Mouse (Mus musculus) lung, postnatal 10 days (tissue): ENCODE measurements around the gene Lhfpl5.
"Not testable (repeated sequence)": the region's sequence is repeated elsewhere in the genome, so short reads cannot be mapped to it uniquely, and the experiment has no call there.

Experiments
- DNase-seq: peaks from one replicate; pipeline ENCODE4 v3.0.0; 2021

Gene Lhfpl5

DNA sequence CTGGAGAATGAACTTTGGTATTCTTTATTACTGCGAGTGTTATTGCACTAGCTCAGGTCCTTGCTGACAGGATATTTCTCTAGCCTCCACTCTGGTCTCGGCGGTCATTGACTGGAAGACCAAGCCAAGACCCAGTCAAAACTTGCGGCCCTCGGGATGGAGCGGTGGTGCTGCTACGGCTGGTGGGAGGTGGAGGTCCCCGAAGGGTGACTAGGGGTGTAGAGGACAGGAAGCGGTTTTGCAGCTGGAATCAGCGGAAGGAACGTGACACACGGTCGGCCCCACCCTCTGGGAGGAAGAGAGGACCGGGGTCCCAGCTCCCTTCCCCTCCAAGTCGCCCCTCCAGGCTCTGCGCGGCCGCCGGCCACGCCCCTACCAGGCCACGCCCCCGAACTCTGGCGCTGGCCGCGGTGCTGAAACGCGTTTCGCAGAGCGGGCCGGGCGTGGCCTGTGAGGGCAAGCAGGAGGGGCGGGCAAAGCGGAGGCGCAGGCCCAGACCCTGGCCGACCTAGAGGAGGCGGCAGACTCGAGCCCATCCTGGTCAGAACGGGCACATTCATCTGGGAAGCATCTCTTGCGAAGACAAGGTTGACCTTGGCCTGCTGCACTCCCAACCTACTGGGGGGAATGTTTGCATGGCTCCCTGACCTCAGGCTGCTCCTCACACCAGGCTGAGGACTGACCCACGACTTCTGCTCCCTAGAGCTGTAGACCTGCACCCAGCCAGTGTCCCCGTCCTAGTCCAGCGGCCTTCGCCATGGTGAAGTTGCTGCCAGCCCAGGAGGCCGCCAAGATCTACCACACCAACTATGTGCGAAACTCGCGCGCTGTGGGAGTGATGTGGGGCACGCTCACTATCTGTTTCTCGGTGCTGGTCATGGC is at the start of gene Lhfpl5:
Lhfpl5 (plus strand) TSS at position 398 of the 882 bp plus-strand sequence.
- DNase-seq: peak; percentile 55

DNA sequence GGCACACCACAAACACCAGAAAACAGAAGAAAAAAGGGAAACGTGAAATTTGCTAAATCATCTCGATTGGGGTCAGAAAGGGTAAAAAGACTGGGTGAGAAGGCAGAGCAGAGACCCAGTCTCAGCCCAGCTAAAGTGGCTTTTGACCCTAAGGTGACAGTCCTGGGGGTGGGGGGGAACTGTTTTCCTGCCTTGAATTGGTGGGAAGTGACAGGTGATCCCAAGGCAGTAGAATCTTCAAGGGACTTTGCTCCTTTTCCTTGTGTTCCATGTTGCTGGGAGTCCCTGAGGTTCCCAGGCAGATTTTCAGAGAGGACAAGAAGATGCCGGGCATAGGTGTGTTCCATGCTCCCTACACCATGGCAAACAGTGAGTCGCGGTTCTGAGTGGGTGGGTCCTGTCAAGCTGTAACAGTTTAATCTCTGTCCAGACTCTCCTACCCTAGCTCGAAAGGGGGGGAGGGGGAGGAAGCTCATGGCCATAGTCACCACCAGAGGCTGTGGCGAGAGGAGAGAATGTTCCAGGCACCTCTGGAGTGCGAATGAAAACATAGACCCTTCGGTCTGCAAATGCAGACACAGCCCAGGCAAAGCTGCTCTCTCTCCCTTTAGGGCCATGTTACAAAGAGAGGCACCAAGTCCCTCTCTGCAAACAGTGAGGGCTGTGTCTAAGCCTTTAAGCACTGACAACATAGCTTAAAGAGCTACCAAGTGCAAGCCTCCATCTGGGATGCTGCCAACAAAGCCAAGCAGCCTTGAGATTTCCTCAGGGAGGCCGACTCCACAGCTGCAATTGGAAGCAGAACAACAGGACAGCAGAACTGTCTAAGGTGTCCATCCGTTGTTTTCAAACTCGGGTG is 48.0 kb upstream of the Lhfpl5 start:
- peak; percentile 40 for DNase-seq

DNA sequence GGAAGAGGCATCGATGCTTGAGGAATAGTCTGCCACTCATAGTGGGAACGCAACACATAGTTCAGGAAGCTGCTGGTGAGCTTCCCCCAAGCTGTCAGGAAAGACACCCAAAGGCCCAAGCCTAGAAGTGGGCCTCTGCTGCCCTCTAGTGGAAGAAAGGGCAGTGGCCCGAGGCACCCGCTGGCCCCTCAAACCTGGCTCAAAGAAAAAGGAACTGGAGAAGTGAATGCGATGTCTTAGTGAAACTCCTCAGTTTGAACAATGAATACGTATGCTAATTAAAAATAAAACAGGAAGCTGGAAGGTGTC is 47.4 kb upstream of the Lhfpl5 start:
- peak; percentile 89 for DNase-seq

- no peak for DNase-seq
These were observed 46.3 kb upstream of the Lhfpl5 start for GRCm38 (mm10) chr17:28529116-28529515.

- no peak for DNase-seq
These were observed 44.9 kb upstream of the Lhfpl5 start, which contains the start of gene Armc12 for GRCm38 (mm10) chr17:28530506-28530905. Gene Armc12, plus strand, starts transcription at chr17:28530806.

- no peak for DNase-seq
These were observed 43.5 kb upstream of the Lhfpl5 start for GRCm38 (mm10) chr17:28531946-28532345.

GRCm38 (mm10) chr17:28532557-28532956 is 42.9 kb upstream of the Lhfpl5 start:
- DNase-seq: no peak

GRCm38 (mm10) chr17:28533327-28533726 is 42.1 kb upstream of the Lhfpl5 start:
- DNase-seq: no peak

DNA sequence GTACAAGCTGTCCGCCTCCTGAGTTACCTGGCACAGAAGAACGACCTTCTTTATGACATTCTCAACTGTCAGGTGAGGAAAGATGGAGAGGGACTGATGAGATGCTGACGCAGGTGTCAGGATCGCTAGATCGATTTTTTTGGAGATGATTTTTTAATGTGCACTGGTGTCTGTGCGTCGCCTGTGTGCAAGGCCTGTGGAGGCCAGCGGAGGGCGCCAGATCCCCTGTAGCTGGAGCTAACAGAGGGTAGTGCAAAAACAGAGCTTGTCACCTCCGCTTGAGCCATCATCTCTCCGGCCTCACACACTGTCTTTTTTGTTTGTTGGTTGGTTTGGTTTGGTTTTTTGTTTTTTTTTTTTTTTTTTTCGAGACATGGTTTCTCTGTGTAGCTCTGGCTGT is 37.6 kb upstream of the Lhfpl5 start:
- no peak for DNase-seq

GRCm38 (mm10) chr17:28546925-28547324 is 28.5 kb upstream of the Lhfpl5 start:
- peak; percentile 37 for DNase-seq

DNA sequence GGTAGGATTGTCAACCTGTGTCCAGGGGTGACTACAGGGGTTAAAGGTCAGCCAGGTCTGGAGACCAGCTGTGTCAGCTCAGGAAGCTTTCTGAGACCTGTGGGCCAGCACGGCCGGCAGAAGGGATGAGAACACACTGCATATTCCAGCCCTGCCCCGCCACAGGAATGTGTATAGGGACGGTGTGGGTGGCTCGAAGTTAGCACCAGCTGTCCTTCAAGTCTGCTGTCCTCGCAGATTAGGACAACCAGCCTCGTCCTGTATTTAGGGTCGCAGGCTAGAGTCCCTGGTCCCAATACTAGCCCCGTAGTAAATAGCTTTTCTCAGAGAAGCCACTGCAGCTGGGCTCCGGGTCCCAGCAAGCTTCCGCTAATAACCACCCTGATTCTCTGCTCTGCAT is 26.9 kb upstream of the Lhfpl5 start:
- no peak for DNase-seq

GRCm38 (mm10) chr17:28549111-28549510 is 26.3 kb upstream of the Lhfpl5 start, which contains the start of gene Clpsl2:
Gene Clpsl2, plus strand, starts transcription at chr17:28549411.
- no peak for DNase-seq

- DNase-seq: peak; percentile 88
These were observed 22.2 kb upstream of the Lhfpl5 start for GRCm38 (mm10) chr17:28553040-28553793.

- DNase-seq: not testable (repeated sequence)
These were observed 21.4 kb upstream of the Lhfpl5 start for GRCm38 (mm10) chr17:28554021-28554420.

GRCm38 (mm10) chr17:28556635-28557396 is 18.6 kb upstream of the Lhfpl5 start:
- DNase-seq: no peak

DNA sequence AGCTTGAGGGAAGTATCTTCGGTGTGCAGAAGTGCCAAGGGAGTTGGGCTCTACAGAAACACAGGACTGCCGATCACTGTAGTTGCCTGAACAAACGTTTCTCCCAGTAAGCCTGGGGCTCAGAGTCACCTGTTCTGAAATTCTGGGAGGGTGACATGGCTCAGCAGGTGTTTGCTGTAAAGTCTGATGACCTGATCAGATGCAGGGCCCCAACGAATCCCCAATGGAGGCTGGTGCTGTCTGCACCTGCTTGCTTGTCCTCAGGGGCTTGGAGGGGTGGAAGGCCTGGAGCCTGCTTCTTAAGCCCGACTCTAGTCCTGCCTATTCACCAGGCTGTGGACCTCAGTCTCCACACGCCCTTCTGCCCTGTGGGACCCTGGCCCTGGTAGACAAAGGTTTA is 17.7 kb upstream of the Lhfpl5 start:
- DNase-seq: no peak

- DNase-seq: no peak
These were observed 14.8 kb upstream of the Lhfpl5 start, which contains the start of gene Clps for GRCm38 (mm10) chr17:28560598-28560997. Gene Clps, minus strand, starts transcription at chr17:28560766.

- DNase-seq: no peak
These were observed 13.8 kb upstream of the Lhfpl5 start for GRCm38 (mm10) chr17:28561613-28562012.

- DNase-seq: no peak
These were observed 10.3 kb upstream of the Lhfpl5 start for GRCm38 (mm10) chr17:28565181-28565580.

DNA sequence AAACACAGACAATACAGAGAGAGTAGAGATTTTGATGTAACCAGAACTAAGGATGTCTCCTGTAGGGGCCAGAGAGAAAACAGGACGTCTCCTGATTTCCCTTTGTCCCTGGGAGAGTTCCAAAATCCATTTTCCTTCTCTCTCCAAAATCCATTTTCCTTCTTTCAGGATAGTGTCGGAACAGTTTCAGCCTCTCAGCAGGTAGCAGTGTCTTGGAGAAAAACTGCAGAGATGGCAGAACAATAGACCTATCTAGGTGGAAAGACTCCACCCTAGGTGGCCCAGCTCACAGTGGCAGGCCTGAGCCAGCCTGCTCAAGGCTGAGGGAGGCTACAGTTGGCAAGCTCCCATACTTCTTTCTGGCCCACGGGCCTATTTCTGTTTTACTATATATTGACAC is 7.9 kb upstream of the Lhfpl5 start:
- no peak for DNase-seq

DNA sequence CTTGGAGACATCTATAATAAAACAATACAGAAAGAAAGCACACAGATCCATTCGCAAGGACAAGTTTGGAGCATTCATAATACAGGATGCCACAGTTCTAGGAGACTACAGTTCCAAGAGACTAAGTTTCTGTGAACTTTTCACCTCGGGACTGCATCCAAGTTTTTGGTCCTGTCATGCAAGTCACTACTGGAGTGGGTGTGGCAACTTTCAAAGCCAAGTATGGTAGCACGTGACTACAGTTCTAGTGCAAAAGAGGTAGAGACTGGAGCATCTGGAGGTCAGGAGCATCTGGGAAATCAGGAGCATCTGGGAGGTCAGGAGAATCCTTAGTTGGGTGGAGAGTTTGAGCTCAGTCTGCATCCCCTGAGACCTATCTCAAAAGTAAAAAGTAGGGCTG is 3.6 kb upstream of the Lhfpl5 start:
- no peak for DNase-seq

DNA sequence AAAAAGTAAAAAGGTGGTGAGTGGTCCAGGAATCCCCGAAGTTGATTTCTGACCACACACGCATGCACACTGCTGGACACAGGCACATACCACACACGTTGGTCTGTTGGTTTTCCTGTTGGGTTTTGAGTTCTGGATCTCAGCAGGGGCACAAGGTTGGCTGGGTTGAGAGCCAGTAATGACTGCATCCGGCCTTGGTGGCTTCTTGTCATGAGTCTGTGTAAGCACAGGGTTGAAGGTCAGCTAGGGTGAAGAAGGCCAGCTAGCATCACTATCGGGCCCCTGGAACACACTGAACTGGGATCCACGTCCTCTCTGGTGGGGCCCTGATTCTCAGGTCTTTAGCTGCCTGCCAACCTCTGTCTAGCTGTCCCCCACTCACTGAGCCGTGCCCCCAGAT is 2.9 kb upstream of the Lhfpl5 start:
- DNase-seq: no peak
